In genomic region chr8:31539251-31539650, GRCm38 (mm10) we compare ENCODE assay signal across 28 mouse cellular contexts.
A peak's percentile ranks its signal among the peaks of the same experiment; 100 is the strongest.
DNase-seq lines count a peak whose midpoint lies in the region; TF ChIP-seq lines count a peak whose summit lies in the region.
"Had no signal": no experiment of that assay in that cellular context is flagged by ENCODE, and none has a peak within 500 bp of the region (broad histone marks: within the 10 kb centered on the region; RNA-seq: fewer than 3 reads in every experiment).

No protein-coding gene starts in this region.

- H3K4me3 ChIP-seq in layer of hippocampus, adult 2 months, result no peak overlapping the region
- H3K4me3 ChIP-seq: embryonic facial prominence, embryonic 10.5 days; embryonic facial prominence, embryonic 15.5 days; heart, embryonic 13.5 days; limb, embryonic 10.5 days; limb, embryonic 15.5 days; liver, embryonic 13.5 days; midbrain, embryonic 13.5 days; neural tube, embryonic 13.5 days had no signal

- intact Hi-C loops in left cerebral cortex, postnatal 36 days (cut with DNase I), result no loop called here

- H3K27ac ChIP-seq in layer of hippocampus, adult 2 months, result no peak overlapping the region
- H3K27ac ChIP-seq: embryonic facial prominence, embryonic 10.5 days; embryonic facial prominence, embryonic 15.5 days; heart, embryonic 13.5 days; hindbrain, embryonic 14.5 days; limb, embryonic 10.5 days; limb, embryonic 15.5 days; liver, embryonic 13.5 days; midbrain, embryonic 13.5 days; neural tube, embryonic 13.5 days had no signal

- no peak for TF ChIP-seq CTCF in layer of hippocampus, adult 2 months (conservative IDR thresholded peaks at IDR 0.05)

- peak; percentile 29 to 32 for DNase-seq in layer of hippocampus, adult 2 months (ENCODE audit: low spot score in 2 of 2)
- no peak for DNase-seq in layer of hippocampus, adult 9-10 months (ENCODE audit: low spot score)
- DNase-seq in right cerebral cortex, adult 2 months (ENCODE audit: low spot score in 2 of 2), result peak; percentile 61 to 66
- no peak for DNase-seq in right cerebral cortex, postnatal 14 days
- DNase-seq in left cerebral cortex, postnatal 36 days (ENCODE audit: low spot score in 2 of 2), result peak; percentile 12
- DNase-seq in spleen, postnatal 36 days (ENCODE audit: low spot score in 2 of 2), result no peak
- DNase-seq in urinary bladder, postnatal 14 days (ENCODE audit: low spot score), result no peak
- DNase-seq: adrenal gland, postnatal 25 days; B cell, adult 2 months; cerebellum, adult 2 months; cerebellum, postnatal 25 days; gastrocnemius, postnatal 10 days; heart, postnatal 10 days; kidney, adult 9 months; kidney, postnatal 10 days; liver, embryonic 13.5 days; lung, adult 18-20 months; lung, postnatal 4 days; thymus, adult 18-20 months; thymus, postnatal 25 days had no signal

Comparison
In these comparisons a context has a peak if more than half of its experiments do, and no peak if none do; other contexts are left out.
1. DNase-seq: peak in layer of hippocampus, adult 2 months (2 of 2), right cerebral cortex, adult 2 months (2 of 2) and left cerebral cortex, postnatal 36 days (2 of 2); none in layer of hippocampus, adult 9-10 months (single experiment), right cerebral cortex, postnatal 14 days (single experiment), spleen, postnatal 36 days (0 of 2) and urinary bladder, postnatal 14 days (single experiment).